ENCODE assay signal across 22 mouse cellular contexts in genomic region chr7:35090550-35090949, GRCm38 (mm10).
"Had no signal": no experiment of that assay in that cellular context is flagged by ENCODE, and none has a peak within 500 bp of the region (broad histone marks: within the 10 kb centered on the region; RNA-seq: fewer than 3 reads in every experiment).

No protein-coding gene starts in this region.

- H3K9ac ChIP-seq: kidney, embryonic 15.5 days; limb, embryonic 12.5 days; limb, embryonic 15.5 days; lung, embryonic 14.5 days; midbrain, embryonic 13.5 days; neural tube, embryonic 13.5 days; stomach, embryonic 15.5 days had no signal

- DNase-seq: kidney, adult 8-10 months; kidney, postnatal 10 days; kidney, postnatal 36 days; left cerebral cortex, postnatal 4 days; lung, embryonic 14.5 days; retina, postnatal 1 day; right cerebral cortex, postnatal 25 days; spleen, adult 18-20 months; thymus, adult 18-20 months; thymus, postnatal 36 days had no signal

- H3K36me3 ChIP-seq: kidney, embryonic 15.5 days; limb, embryonic 12.5 days; limb, embryonic 15.5 days; midbrain, embryonic 10.5 days; midbrain, embryonic 13.5 days; neural tube, embryonic 13.5 days; stomach, embryonic 15.5 days had no signal

- H3K4me2 ChIP-seq: kidney, embryonic 15.5 days; limb, embryonic 12.5 days; limb, embryonic 15.5 days; lung, embryonic 14.5 days; midbrain, embryonic 13.5 days; neural tube, embryonic 13.5 days; stomach, embryonic 15.5 days had no signal

- H3K4me3 ChIP-seq: kidney, embryonic 15.5 days; limb, embryonic 12.5 days; limb, embryonic 15.5 days; midbrain, embryonic 10.5 days; midbrain, embryonic 13.5 days; myocyte; neural tube, embryonic 13.5 days; stomach, embryonic 15.5 days had no signal

- H3K9me3 ChIP-seq: kidney, embryonic 15.5 days; limb, embryonic 15.5 days; midbrain, embryonic 10.5 days; midbrain, embryonic 13.5 days; neural tube, embryonic 13.5 days; stomach, embryonic 15.5 days had no signal

- H3K27ac ChIP-seq: kidney, embryonic 15.5 days; limb, embryonic 12.5 days; limb, embryonic 15.5 days; macrophage; midbrain, embryonic 10.5 days; midbrain, embryonic 13.5 days; neural tube, embryonic 13.5 days; stomach, embryonic 15.5 days had no signal

- ATAC-seq: intestine, postnatal 0 days; lung, postnatal 0 days; midbrain, embryonic 13.5 days; midbrain, embryonic 16.5 days had no signal

- H3K27me3 ChIP-seq: limb, embryonic 15.5 days; midbrain, embryonic 13.5 days had no signal
